Mouse (Mus musculus) natural killer cell, adult 2 months (primary cell): ENCODE data around the gene Pth2.

Experiments used
- DNase-seq, 2 experiments: peaks; one replicate each; pipeline ENCODE4 v3.0.0; 2022; ENCODE audit warnings: low spot score in 2 of 2

Gene Pth2

GRCm38 (mm10) chr7:45196994-45197393 is 16.2 kb downstream of the Pth2 start:
- no peak for DNase-seq

DNA sequence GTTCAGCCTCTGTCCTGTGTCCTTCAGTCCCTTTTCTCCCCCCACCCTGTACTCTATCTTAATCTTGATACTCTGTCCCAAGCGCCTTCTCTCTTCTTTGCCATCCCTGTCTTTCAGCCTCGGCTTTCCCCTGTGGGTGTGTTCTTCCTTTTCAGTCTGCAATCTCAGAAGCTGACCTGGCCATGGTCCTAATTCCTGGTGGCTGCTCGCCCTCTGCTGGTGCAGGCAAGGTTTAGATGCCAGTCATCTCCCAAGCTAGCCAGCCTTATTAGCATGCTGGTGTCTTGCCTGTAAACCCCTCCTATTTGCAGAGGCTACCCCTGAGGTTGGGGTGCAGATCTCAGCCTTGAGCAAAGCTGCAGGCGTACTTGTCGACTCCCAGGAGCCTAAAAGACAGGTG is 17.6 kb downstream of the Pth2 start:
- peak in 1 of 2 experiments; percentile 58 for DNase-seq

DNA sequence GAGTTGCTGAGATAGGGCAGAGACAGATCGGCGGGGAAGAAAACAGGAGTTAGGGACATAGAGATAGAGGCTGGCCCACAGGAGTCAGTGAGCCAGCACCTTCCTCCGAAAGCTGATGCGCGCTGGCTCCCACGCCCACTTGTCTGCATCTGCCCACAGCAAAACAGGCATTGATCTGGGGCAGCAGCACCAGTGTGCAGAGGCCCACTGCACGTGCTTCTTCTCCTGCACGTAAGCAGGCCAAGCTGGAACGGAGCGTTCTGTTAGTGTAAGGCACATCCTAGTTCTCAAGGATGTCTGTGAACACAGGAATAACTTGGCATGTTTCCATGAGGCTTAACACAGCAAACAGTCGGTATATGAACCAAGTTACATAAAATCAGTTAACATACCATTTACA is 18.2 kb downstream of the Pth2 start:
- DNase-seq = no peak

- DNase-seq = no peak
Observed at GRCm38 (mm10) chr7:45202654-45203053, 21.9 kb downstream of the Pth2 start.

DNA sequence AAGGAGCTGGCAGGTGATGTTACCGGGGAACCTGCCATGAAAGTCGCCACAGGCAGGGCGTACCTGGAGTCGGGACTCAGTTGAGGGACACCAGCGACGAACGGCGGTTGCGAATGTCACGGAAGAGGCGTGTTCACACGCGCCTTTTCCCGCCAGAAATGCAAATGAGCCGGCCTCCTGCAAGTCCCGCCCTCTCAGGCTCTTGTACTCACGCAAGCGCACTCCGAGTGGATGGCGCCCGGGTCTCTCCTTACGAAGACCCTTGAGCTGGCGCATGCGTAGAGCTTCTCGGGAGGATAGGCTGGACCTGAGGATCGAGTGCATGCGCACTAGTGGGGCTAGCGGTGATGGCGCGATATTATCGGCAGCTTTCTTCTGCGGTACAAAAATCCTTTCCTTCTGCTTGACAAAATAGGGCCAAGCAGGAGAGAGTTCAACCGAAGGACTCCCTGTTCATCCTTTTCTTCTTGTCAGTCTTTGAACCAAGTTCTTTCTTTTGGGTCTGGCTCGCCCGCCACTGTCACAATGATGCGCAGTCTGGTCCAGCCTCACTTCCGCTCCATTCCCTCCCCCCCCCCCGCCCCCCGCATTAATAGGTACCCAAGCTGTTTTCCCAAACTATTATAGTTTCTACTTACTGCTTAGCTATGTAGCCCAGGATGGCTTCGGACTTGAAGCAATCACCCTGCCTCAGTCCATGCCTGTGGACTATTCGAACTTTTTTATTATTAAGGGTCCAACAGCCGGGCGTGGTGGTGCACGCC is 23.8 kb downstream of the Pth2 start, which contains the start of gene Ccdc155:
Gene Ccdc155, minus strand, starts transcription at position 513 of the 764 bp plus-strand sequence.
- DNase-seq = peak; percentile 86 to 89

DNA sequence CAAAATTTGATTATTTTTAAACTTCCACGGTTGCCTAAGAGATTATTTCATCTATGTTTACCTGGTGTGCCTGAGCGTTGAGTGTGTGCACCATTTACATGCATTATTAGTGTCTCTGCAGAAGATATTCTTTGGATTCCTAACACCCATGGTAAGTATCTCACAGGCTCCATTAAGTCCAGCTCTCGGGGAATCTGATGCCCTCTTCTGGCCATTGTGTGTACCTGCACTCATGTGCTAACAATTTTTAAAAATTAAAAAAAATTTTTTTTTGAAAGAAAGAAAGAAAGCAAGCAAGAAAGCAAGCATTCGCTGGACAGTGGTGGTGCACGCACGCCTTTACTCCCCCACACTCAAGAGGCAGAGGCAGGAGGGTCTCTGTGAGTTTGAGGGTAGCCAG is 27.5 kb downstream of the Pth2 start:
- DNase-seq = no peak

- DNase-seq = no peak
Observed at GRCm38 (mm10) chr7:45211070-45211469, 30.3 kb downstream of the Pth2 start.

GRCm38 (mm10) chr7:45211851-45212251 is 31.1 kb downstream of the Pth2 start, which contains the start of gene Dkkl1:
Gene Dkkl1, minus strand, starts transcription at chr7:45212147.
- DNase-seq = peak in 1 of 2 experiments; percentile 21

DNA sequence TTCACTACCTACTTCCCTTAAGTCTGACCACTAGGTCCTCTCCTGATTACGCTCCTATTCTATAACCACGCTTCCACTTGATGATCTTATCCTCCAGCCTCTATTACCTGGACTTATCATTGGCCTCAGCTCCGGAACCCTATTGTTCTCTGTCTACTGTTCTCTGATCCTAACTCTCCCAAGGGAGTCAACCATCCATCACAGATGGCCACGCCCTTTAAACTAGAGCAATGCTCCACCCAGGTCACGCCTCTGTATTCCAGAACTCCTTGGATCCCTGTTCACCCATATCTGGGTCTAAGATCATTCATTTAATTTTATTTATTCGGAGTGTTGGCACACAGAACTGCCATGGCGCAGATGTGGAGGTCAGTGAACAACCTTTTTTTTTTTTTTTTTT is 31.6 kb downstream of the Pth2 start:
- DNase-seq = no peak

DNA sequence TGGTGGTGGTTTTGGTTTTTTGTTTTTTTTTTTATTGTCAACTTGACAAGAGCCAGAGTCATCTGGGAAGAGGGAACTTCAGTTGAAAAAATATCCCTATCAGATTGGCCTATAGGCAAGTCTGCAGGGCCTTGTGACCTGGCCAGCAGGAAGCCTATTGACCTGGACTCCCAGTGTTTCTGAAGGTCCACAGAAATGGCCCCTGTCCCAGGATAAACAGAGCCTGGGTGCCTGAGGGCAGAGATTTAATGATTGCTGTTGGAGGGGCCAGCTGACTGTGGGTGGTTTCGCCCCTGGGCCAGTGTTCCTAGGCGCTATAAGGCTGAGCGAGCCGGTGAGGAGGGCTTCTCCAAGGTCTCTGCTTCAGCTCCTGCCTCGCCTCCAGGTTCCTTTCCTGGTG is 32.9 kb downstream of the Pth2 start:
- DNase-seq = no peak

GRCm38 (mm10) chr7:45215673-45216441 is 35.1 kb downstream of the Pth2 start, which contains the start of gene Tead2:
Gene Tead2, plus strand, starts transcription at chr7:45215753.
- DNase-seq = no peak

GRCm38 (mm10) chr7:45216442-45217183 is 35.8 kb downstream of the Pth2 start:
- DNase-seq = no peak

DNA sequence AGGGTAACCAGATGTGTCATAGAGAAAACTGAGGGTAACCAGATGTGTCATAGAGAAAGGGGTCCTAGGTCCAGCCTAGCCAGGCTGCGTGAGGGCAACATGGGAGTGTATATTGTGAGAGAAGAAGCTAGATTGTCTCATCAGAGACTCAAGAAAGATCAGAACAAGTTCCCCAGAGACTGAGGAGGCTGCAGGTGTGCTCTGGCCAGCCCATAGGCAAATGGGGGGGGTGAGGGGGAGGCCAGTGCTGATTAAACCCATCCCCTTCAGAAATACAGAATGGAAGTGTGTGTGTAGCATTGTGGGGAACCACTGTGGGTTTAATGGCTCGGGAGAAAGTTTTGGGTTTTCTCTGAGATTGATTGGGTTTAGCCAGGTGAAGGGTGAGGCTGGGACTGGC is 40.9 kb downstream of the Pth2 start:
- DNase-seq = no peak

GRCm38 (mm10) chr7:45224826-45225225 is 44.0 kb downstream of the Pth2 start:
- no peak for DNase-seq

- DNase-seq = no peak
Observed at GRCm38 (mm10) chr7:45226421-45226820, 45.6 kb downstream of the Pth2 start.

DNA sequence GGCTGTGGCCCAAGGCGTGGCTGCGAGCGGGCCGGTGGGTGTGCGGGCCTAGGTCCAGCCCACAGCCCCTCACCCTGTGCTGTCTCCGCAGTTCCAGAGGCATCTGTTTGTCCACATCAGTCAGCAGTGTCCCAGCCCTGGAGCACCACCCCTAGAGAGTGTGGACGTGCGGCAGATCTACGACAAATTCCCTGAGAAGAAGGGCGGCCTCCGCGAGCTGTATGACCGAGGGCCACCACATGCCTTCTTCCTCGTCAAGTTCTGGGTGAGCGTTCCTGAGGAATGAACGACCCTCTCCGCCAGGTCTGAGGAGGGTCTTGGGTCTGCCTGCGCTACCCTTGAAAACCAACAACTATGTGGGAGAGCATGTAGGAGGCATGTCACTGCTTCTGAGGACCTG is 47.8 kb downstream of the Pth2 start:
- DNase-seq = no peak

- no peak for DNase-seq
Observed at GRCm38 (mm10) chr7:45229046-45229445, 48.3 kb downstream of the Pth2 start.

GRCm38 (mm10) chr7:45229459-45230203 is 48.8 kb downstream of the Pth2 start:
- DNase-seq = peak in 1 of 2 experiments; percentile 48

DNA sequence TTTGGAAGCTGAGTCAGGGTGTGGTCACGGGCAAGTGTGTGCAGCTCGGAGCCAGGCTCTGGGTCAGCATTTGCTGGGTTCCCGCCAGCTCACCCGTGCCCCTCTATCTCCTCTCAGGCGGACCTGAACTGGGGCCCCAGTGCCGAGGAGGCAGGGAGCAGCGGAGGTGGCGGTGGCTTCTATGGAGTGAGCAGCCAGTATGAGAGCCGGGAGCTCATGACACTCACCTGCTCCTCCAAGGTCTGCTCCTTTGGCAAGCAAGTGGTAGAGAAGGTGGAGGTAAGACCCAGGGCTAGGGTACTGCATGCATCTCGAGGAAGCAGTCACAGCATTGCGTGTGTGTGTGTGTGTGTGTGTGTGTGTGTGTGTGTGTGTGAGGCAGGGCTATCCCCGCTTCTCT is 50.4 kb downstream of the Pth2 start:
- DNase-seq = no peak
